Mouse (Mus musculus): ENCODE results near the gene Adh7.

DNA sequence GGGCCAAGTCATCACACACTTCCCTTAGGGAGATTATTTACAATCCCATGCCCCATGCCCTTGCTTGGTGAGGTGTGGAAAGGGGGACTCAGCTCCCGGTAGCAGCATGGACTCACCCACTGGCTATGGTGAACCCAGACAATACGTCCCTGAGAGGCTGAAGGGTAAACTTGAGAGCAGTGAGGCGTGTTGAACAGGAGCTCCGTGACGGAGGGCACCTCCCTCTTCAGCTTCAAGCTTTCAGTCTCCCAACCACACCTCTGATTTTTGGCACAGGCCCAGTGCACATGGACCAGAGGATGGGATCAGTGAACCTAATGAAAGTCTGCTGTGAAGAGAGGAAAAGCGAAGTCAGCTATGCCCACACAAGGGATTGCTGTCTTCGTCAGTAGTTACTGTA, 30.5 kb downstream of the Adh7 start:
- TF ChIP-seq POLR2A (IDR thresholded peaks at IDR 0.05; ENCODE audit: low read depth, low read length) (no peak), CTCF (IDR thresholded peaks at IDR 0.05; ENCODE audit: borderline replicate concordance, insufficient read depth, low read length) (no peak)

Data from embryonic fibroblast, embryonic 13.5 days (primary cell).